9 mouse cellular contexts compared by ENCODE assay signal in genomic region chr6:34515098-34515782, GRCm38 (mm10). TPM values are rescaled to one million over a fixed set of nuclear protein-coding genes. Genes with fewer than 3 reads are reported as not detected.
DNase-seq lines count a peak whose midpoint lies in the region; ATAC-seq lines count a peak whose summit lies in the region.
"Had no signal": no experiment of that assay in that cellular context is flagged by ENCODE, and none has a peak within 500 bp of the region (broad histone marks: within the 10 kb centered on the region; RNA-seq: fewer than 3 reads in every experiment).

No protein-coding gene starts in this region.

- no peak overlapping the region for H3K4me2 ChIP-seq in hindbrain, embryonic 15.5 days
- H3K4me2 ChIP-seq in hindbrain, embryonic 13.5 days, result no peak overlapping the region
- H3K4me2 ChIP-seq in intestine, embryonic 15.5 days (replicated peaks), result 0 out of 2 replicates have a peak overlapping the region, but pooled peaks have one; percentile 15
- H3K4me2 ChIP-seq: neural tube, embryonic 12.5 days had no signal

- H3K9ac ChIP-seq in hindbrain, embryonic 15.5 days, result no peak overlapping the region
- no peak overlapping the region for H3K9ac ChIP-seq in hindbrain, embryonic 13.5 days
- H3K9ac ChIP-seq in intestine, embryonic 15.5 days, result no peak overlapping the region
- H3K9ac ChIP-seq: neural tube, embryonic 12.5 days had no signal

- no peaks in the 10 kb centered on the region for H3K9me3 ChIP-seq in hindbrain, embryonic 15.5 days
- no peaks in the 10 kb centered on the region for H3K9me3 ChIP-seq in hindbrain, embryonic 13.5 days
- H3K9me3 ChIP-seq in intestine, embryonic 15.5 days, result no peaks in the 10 kb centered on the region
- H3K9me3 ChIP-seq: neural tube, embryonic 12.5 days had no signal

- peak; percentile 23; the same call in 1 of the 2 replicates for ATAC-seq in hindbrain, embryonic 15.5 days (ENCODE audit: low FRiP score, low read depth)
- no peak for ATAC-seq in hindbrain, embryonic 13.5 days (ENCODE audit: low FRiP score)
- no peak for ATAC-seq in intestine, embryonic 15.5 days
- no peak for ATAC-seq in inflammation-experienced regulatory T-cells, adult 6 months

- no peaks in the 10 kb centered on the region for H3K36me3 ChIP-seq in hindbrain, embryonic 15.5 days
- no peaks in the 10 kb centered on the region for H3K36me3 ChIP-seq in hindbrain, embryonic 13.5 days
- no peaks in the 10 kb centered on the region for H3K36me3 ChIP-seq in intestine, embryonic 15.5 days
- H3K36me3 ChIP-seq: neural tube, embryonic 12.5 days had no signal

- no peaks in the 10 kb centered on the region for H3K27me3 ChIP-seq in hindbrain, embryonic 15.5 days
- H3K27me3 ChIP-seq in hindbrain, embryonic 13.5 days, result no peaks in the 10 kb centered on the region
- H3K27me3 ChIP-seq in intestine, embryonic 15.5 days (replicated peaks), result no peaks in the 10 kb centered on the region
- H3K27me3 ChIP-seq: neural tube, embryonic 12.5 days had no signal

- DNase-seq in right cerebral cortex, postnatal 10 days (ENCODE audit: low spot score in 2 of 2), result peak; percentile 47 to 55
- DNase-seq in right cerebral cortex, adult 18-20 months, result no peak
- no peak for DNase-seq in neural tube, embryonic 10.5 days (ENCODE audit: extremely low spot score, low spot score)
- DNase-seq in spleen, postnatal 14 days (ENCODE audit: low spot score in 2 of 2), result no peak

- no peak overlapping the region for H3K27ac ChIP-seq in hindbrain, embryonic 15.5 days (replicated peaks)
- H3K27ac ChIP-seq in hindbrain, embryonic 13.5 days, result no peak overlapping the region
- peak overlapping the region; percentile 37 for H3K27ac ChIP-seq in intestine, embryonic 15.5 days
- H3K27ac ChIP-seq: neural tube, embryonic 12.5 days had no signal

- WGBS in hindbrain, embryonic 15.5 days, result 72% methylated on average over 10 of the region's 10 CpGs
- 77% methylated on average over 10 of the region's 10 CpGs for WGBS in hindbrain, embryonic 13.5 days
- 45% methylated on average over 10 of the region's 10 CpGs for WGBS in intestine, embryonic 15.5 days

- no peak overlapping the region for H3K4me3 ChIP-seq in hindbrain, embryonic 15.5 days
- H3K4me3 ChIP-seq in hindbrain, embryonic 13.5 days, result no peak overlapping the region
- H3K4me3 ChIP-seq in intestine, embryonic 15.5 days (replicated peaks), result no peak overlapping the region
- H3K4me3 ChIP-seq: neural tube, embryonic 12.5 days had no signal

- 0 out of 2 replicates have a peak, but pooled peaks cover 6% of the 10 kb centered on the region for H3K4me1 ChIP-seq in hindbrain, embryonic 15.5 days (replicated peaks)
- H3K4me1 ChIP-seq in hindbrain, embryonic 13.5 days (replicated peaks), result no peaks in the 10 kb centered on the region
- H3K4me1 ChIP-seq in intestine, embryonic 15.5 days (replicated peaks), result peaks cover 10% of the 10 kb centered on the region; the same call in 1 of the 2 replicates
- H3K4me1 ChIP-seq: neural tube, embryonic 12.5 days had no signal

RNA-seq across cellular contexts. Expression of gene Bpgm, which starts 39.2 kb away (rescaled TPM):
- 84.8 and 92.6 TPM in 2 replicates for polyA plus RNA-seq in hindbrain, embryonic 15.5 days (2015; fragmentation: Nextera tagmentation; extraction: Ambion mirVana)
- polyA plus RNA-seq in hindbrain, embryonic 13.5 days (2015; fragmentation: Nextera tagmentation; extraction: Ambion mirVana), result 88.0 and 90.9 TPM in 2 replicates
- polyA plus RNA-seq in intestine, embryonic 15.5 days (2015; fragmentation: Nextera tagmentation; extraction: Ambion mirVana), result 40.4 and 49.7 TPM in 2 replicates
- polyA plus RNA-seq in inflammation-experienced regulatory T-cells, adult 6 months (2017; shearing (Covaris generic)), result 10 to 100 TPM; 18.5 to 29.6 (median 20.1) TPM

Comparison
In these comparisons a context has a peak if more than half of its experiments do, and no peak if none do; other contexts are left out.
1. DNase-seq: peak in right cerebral cortex, postnatal 10 days (2 of 2); none in right cerebral cortex, adult 18-20 months (single experiment), neural tube, embryonic 10.5 days (single experiment) and spleen, postnatal 14 days (0 of 2).